Mouse (Mus musculus): Measurements from ENCODE around the gene Tnfrsf21. TPM values are rescaled to one million over a fixed set of nuclear protein-coding genes. Genes with fewer than 3 reads are reported as not detected.

Tnfrsf21 gene
- polyA plus RNA-seq, 1 experiment, result 4.1 TPM

GRCm38 (mm10) chr17:43138356-43138755 lies 122.0 kb downstream of the Tnfrsf21 start:
- no peaks in the 10 kb centered on the region for H3K36me3 ChIP-seq (ENCODE audit: control insufficient read depth, insufficient read depth, low read length)
- TF ChIP-seq CTCF (IDR thresholded peaks at IDR 0.05; ENCODE audit: control insufficient read depth, insufficient read depth, insufficient replicate concordance, low read depth, low read length) (no peak), POLR2A (IDR thresholded peaks at IDR 0.05; ENCODE audit: control insufficient read depth, low read depth, low read length) (no peak)

More at GRCm38 (mm10) chr17:43138356-43138755, 122.0 kb downstream of the Tnfrsf21 start:
- Histone ChIP-seq H3K4me1 (ENCODE audit: control insufficient read depth, insufficient read depth, low read length) (peaks cover 2% of the 10 kb centered on the region), H3K4me3 (ENCODE audit: control insufficient read depth, low read depth, low read length) (peak overlapping the region; percentile 86), H3K27me3 (ENCODE audit: control insufficient read depth, insufficient read depth, low read length) (no peaks in the 10 kb centered on the region), H3K27ac (ENCODE audit: control insufficient read depth, insufficient read depth, low read depth, low read length) (peak overlapping the region; percentile 84)

Other genes with a start within 250 kb of the Tnfrsf21 start
- 3.8 and 4.7 TPM in 2 replicates for gene Cd2ap, start 139.9 kb upstream of the Tnfrsf21 start, polyA plus RNA-seq (2012; rRNA removed)

Measured in testis, adult 2 months (tissue).